Mouse (Mus musculus) hindbrain, embryonic 12.5 days (tissue): ENCODE measurements around the gene Ap2m1. TPM values are rescaled to one million over a fixed set of nuclear protein-coding genes. Genes with fewer than 3 reads are reported as not detected.
"Not testable (repeated sequence)": the region's sequence is repeated elsewhere in the genome, so short reads cannot be mapped to it uniquely, and the experiment has no call there.

Experiments
- ATAC-seq: fragments of 200-750 bp; cut with Nextera tagmentation; 2 replicates; pipeline ENCODE4 v1.8.0; 2017; ENCODE audit warnings: moderate TSS enrichment; ENCODE audit not compliant: low FRiP score
- H3K27ac ChIP-seq: fragments of 300-500 bp; sonication (generic); 2 replicates; pipeline ENCODE4 v1.5.1; 2016; ENCODE audit warnings: mild to moderate bottlenecking
- H3K27me3 ChIP-seq: fragments of 300-500 bp; sonication (generic); 2 replicates; pipeline ENCODE4 v1.6.1; 2016; ENCODE audit warnings: mild to moderate bottlenecking
- H3K36me3 ChIP-seq: fragments of 300-500 bp; sonication (generic); 2 replicates; pipeline ENCODE4 v1.6.1; 2016; ENCODE audit warnings: mild to moderate bottlenecking
- H3K4me1 ChIP-seq: fragments of 300-500 bp; sonication (generic); 2 replicates; pipeline ENCODE4 v1.6.1; 2016
- H3K4me2 ChIP-seq: fragments of 300-500 bp; sonication (generic); replicated peaks from 2 replicates; pipeline ENCODE4 v1.6.1; 2016; ENCODE audit warnings: mild to moderate bottlenecking
- H3K4me3 ChIP-seq: fragments of 300-500 bp; sonication (generic); 2 replicates; pipeline ENCODE4 v1.5.1; 2016; ENCODE audit warnings: mild to moderate bottlenecking
- H3K9ac ChIP-seq: fragments of 300-500 bp; sonication (generic); 2 replicates; pipeline ENCODE4 v1.6.1; 2016; ENCODE audit warnings: mild to moderate bottlenecking, moderate library complexity
- H3K9me3 ChIP-seq: fragments of 300-500 bp; sonication (generic); replicated peaks from 2 replicates; pipeline ENCODE4 v1.6.1; 2016; ENCODE audit warnings: mild to moderate bottlenecking
- WGBS: fragments of 180-500 bp; shearing (Covaris S2); methylation state at CpG from one replicate; pipeline ENCODE4 v1.1.7; 2016; 5-methylcytosine and 5-hydroxymethylcytosine counted together
- polyA plus RNA-seq: library from polyadenylated mRNA; unstranded; fragments of >200 nt; fragmentation: Nextera tagmentation; extraction: Ambion mirVana; gene quantifications from 2 replicates; pipeline ENCODE4 v1.2.1, GENCODE M21; 2016

The Ap2m1 gene
- polyA plus RNA-seq, result 901 and 915 TPM in 2 replicates

GRCm38 (mm10) chr16:20535296-20536080, at the start of gene Ap2m1:
TSS of gene Ap2m1 (plus strand) at chr16:20535478.
- peak; percentile 98 for ATAC-seq
- WGBS, result 1% methylated on average over 52 of the region's 52 CpGs
- H3K27me3 ChIP-seq, result no peaks in the 10 kb centered on the region
- H3K4me3 ChIP-seq, result peak within 1 kb of the TSS; percentile 75
- peak within 1 kb of the TSS; percentile 71 for H3K4me2 ChIP-seq
- peaks cover 58% of the 10 kb centered on the region for H3K36me3 ChIP-seq
- no peaks in the 10 kb centered on the region for H3K9me3 ChIP-seq
- peaks cover 28% of the 10 kb centered on the region for H3K4me1 ChIP-seq
- H3K27ac ChIP-seq, result peak within 1 kb of the TSS; percentile 83
- peak within 1 kb of the TSS; percentile 91 for H3K9ac ChIP-seq

GRCm38 (mm10) chr16:20486048-20486447, 49.2 kb upstream of the Ap2m1 start:
- Histone ChIP-seq H3K4me2 (no peak overlapping the region), H3K27ac (no peak overlapping the region)
- WGBS, result 65% methylated on average over 3 of the region's 3 CpGs

DNA sequence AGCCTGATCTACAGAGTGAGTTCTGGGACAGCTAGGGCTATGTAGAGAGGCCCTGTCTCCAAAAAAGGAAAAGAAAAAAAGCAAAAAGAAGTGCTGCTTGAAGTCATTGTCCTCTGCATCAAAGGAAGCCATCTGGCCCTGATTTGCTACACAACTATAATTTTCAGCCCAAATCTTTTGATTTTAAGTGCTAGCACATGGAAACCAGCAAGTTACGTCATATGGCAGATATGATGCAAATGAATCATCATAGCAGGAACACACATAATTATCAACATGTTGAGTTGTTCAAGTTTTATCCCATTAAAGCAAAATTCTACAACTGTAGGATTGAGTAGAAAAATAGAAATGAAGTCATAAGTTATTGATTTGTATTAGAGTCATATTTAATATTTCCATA, 47.1 kb upstream of the Ap2m1 start:
- H3K27ac ChIP-seq, result no peak overlapping the region
- H3K9me3 ChIP-seq, result no peaks in the 10 kb centered on the region
- H3K4me1 ChIP-seq, result no peaks in the 10 kb centered on the region
- no peak overlapping the region for H3K9ac ChIP-seq
- WGBS, result 80% methylated on average over 1 of the region's 1 CpGs
- H3K36me3 ChIP-seq, result no peaks in the 10 kb centered on the region
- no peak overlapping the region for H3K4me2 ChIP-seq
- ATAC-seq, result no peak
- H3K4me3 ChIP-seq, result no peak overlapping the region
- H3K27me3 ChIP-seq, result no peaks in the 10 kb centered on the region

More at GRCm38 (mm10) chr16:20486048-20486447, 49.2 kb upstream of the Ap2m1 start:
- H3K9ac ChIP-seq, result no peak overlapping the region
- H3K36me3 ChIP-seq, result no peaks in the 10 kb centered on the region
- H3K27me3 ChIP-seq, result no peaks in the 10 kb centered on the region
- ATAC-seq, result no peak
- no peaks in the 10 kb centered on the region for H3K9me3 ChIP-seq
- H3K4me3 ChIP-seq, result no peak overlapping the region
- no peaks in the 10 kb centered on the region for H3K4me1 ChIP-seq

DNA sequence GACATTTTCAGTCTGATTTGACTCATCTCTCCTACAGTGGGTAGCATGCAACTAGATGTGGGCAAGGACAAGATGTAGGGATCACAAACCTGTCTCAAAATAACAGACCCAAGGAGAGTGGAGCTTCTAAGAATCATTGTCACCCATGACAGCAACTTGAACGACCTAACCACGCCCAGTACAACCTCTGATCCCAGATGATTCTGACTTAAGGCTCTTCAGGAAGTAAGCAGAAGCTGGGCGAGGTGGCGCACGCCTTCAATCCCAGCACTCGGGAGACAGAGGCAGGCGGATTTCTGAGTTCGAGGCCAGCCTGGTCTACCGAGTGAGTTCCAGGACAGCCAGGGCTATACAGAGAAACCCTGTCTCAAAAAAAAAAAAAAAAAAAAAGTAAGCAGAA, 46.5 kb upstream of the Ap2m1 start:
- not testable (repeated sequence) for H3K4me3 ChIP-seq, H3K27ac ChIP-seq, H3K4me2 ChIP-seq, H3K4me1 ChIP-seq, H3K9ac ChIP-seq, H3K27me3 ChIP-seq, H3K36me3 ChIP-seq, ATAC-seq, H3K9me3 ChIP-seq
- 82% methylated on average over 9 of the region's 9 CpGs for WGBS

DNA sequence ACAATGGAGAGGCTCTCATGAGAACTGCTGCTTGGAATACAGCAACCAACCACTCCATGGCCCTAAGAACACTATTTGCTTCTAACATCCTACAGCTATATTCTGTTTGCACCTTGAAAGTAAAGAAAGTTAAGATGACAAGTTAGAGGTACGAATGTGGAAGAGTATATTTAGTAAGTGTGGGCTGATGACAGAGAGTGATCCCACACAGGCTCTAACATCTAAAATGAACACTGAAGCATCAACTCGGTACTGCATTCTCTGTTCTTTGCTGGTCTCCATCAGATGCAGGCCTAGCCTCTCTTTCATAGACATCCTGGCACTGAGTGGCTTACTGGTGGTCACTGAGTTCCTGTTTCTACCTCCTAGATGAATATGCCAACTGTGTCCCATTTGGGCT, 46.0 kb upstream of the Ap2m1 start:
- no peaks in the 10 kb centered on the region for H3K36me3 ChIP-seq
- no peak overlapping the region for H3K4me3 ChIP-seq
- H3K4me2 ChIP-seq, result no peak overlapping the region
- no peaks in the 10 kb centered on the region for H3K9me3 ChIP-seq
- ATAC-seq, result no peak
- H3K27me3 ChIP-seq, result no peaks in the 10 kb centered on the region
- WGBS, result 82% methylated on average over 2 of the region's 2 CpGs
- H3K9ac ChIP-seq, result no peak overlapping the region
- no peaks in the 10 kb centered on the region for H3K4me1 ChIP-seq
- H3K27ac ChIP-seq, result no peak overlapping the region

DNA sequence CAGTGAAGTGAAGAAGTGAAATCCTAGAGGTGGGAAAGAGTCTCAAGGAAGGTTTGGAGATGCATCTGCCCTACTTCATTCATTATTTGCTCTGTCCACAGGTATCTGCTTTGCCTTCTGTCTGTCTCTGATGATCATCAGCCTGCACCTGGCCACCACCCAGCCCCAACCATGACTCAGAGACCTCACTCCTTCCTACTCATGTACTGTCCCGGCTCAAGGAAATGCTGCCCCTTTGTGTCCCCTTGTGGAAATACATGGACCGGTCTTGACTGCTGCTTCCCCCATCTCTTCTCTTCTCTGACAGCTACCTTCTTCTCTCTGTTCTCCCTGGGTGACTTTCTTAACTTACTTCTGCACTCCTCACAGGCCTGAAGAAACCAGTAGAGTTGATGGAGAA, 44.7 kb upstream of the Ap2m1 start:
- Histone ChIP-seq H3K4me1 (no peaks in the 10 kb centered on the region), H3K27ac (no peak overlapping the region), H3K4me3 (no peak overlapping the region), H3K4me2 (no peak overlapping the region), H3K9me3 (no peaks in the 10 kb centered on the region), H3K36me3 (no peaks in the 10 kb centered on the region), H3K27me3 (no peaks in the 10 kb centered on the region), H3K9ac (no peak overlapping the region)
- no peak for ATAC-seq
- 37% methylated on average over 2 of the region's 2 CpGs for WGBS

- Histone ChIP-seq H3K9ac (no peak overlapping the region), H3K9me3 (no peaks in the 10 kb centered on the region), H3K4me3 (no peak overlapping the region), H3K27me3 (no peaks in the 10 kb centered on the region), H3K36me3 (no peaks in the 10 kb centered on the region), H3K4me2 (no peak overlapping the region), H3K27ac (no peak overlapping the region), H3K4me1 (no peaks in the 10 kb centered on the region)
- no peak for ATAC-seq
- 80% methylated on average over 2 of the region's 2 CpGs for WGBS
Observed at GRCm38 (mm10) chr16:20491301-20491700, 44.0 kb upstream of the Ap2m1 start.

DNA sequence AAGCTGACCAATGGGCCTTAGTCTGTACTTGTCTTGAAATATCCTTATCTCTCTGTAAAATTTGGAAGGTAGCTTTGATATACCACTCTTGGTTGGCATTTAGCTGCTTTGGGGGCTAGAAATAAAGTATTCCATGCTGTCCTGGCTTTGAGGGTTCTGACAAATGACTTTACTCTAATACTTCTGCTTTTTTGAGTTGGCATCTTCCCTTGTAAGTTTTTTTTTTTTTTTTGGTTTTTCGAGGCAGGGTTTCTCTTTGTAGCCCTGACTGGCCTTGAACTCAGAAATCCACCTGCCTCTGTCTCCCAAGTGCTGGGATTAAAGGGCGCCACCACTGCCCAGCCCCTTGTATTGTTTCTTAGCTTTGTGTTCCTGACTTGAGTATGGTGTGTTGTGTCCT, 41.8 kb upstream of the Ap2m1 start:
- H3K36me3 ChIP-seq, result no peaks in the 10 kb centered on the region
- H3K4me1 ChIP-seq, result peaks cover 6% of the 10 kb centered on the region
- ATAC-seq, result no peak
- peaks cover 11% of the 10 kb centered on the region for H3K27me3 ChIP-seq
- WGBS, result 65% methylated on average over 2 of the region's 2 CpGs
- H3K4me3 ChIP-seq, result no peak overlapping the region
- H3K9ac ChIP-seq, result no peak overlapping the region
- H3K4me2 ChIP-seq, result no peak overlapping the region
- H3K27ac ChIP-seq, result no peak overlapping the region
- H3K9me3 ChIP-seq, result no peaks in the 10 kb centered on the region

DNA sequence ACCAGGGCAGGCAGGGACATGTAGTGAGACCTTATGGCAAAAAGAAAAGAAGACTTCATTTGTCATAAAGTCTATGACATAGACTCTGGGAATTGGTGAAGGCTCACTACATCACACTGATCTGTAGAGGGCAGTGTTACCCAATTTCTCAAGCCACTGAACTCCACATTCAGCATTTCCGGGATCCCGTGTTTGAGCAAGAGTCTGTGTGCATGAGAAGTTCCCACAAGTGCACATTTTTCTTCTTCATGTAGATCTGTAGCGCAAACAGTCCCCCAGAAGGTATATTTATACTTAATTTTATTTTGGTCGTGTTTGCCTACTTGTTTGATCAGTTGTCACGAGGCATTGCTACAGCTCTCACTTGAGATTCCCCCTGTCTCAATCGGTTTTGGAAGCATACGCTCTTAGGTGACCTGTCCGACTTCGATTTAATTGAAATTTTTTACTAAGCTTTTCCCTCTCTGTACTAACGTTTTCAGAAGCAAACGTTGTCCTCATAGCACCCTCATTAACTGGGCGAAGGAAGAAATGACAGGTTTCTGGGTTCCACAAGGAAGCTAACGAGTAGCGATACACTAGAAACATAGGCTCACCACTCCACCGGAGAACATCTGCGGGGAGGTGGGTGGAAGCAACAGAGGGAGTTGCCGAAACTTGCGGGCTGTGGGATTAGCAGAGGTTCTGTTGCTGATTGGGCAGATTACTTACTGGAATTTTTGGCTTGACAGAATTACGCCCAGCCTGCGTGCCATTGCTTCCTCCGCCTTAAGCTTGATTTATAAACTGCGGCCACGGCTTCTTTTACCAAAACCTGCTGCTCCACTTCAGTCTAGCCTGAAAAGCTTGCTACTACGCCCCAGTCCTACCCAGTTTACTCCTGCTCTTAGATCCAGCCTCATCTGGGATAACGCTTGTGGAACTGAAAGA, 38.3 kb upstream of the Ap2m1 start:
- Histone ChIP-seq H3K4me3 (peak overlapping the region; percentile 14), H3K4me1 (peaks cover 13% of the 10 kb centered on the region), H3K27me3 (peaks cover 11% of the 10 kb centered on the region), H3K9me3 (no peaks in the 10 kb centered on the region), H3K36me3 (peaks cover 12% of the 10 kb centered on the region), H3K9ac (no peak overlapping the region), H3K27ac (no peak overlapping the region), H3K4me2 (peak overlapping the region; percentile 46)
- whole genome bisulfite sequencing, result 22% methylated on average over 25 of the region's 25 CpGs
- no peak; the same call in 1 of the 2 replicates for ATAC-seq

DNA sequence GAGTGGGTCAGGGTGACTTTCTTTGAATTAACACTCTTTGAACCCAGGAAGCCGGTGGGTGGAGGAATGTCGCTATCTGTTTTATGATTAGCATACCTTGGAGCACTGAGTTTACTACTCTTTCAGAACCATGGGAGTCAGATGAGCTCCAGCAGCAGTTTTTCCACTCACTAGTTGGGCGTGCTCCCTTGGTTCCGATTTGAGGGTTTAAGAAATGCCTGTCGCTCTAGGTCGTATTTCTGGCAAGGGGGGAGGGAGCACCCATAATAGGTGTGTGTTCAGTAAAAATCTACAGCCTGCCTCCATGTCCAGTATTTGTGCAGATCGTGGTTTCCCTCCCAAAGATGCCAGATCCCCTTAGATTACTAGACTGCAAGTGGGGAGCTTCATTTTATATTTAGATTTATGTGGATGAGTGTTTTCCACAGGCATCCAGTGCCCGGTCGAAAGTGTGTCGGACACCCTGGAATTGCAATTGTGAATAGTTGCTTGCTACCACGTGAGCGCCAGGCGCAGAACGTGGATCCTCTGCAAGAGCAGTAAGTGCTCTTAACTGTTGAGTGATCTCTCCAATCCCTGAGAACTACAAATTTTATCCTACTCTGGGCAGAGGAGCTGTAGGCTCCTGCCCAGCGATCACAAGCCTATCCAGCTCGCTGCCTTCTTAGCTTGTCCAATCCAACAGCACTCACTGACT, 37.1 kb upstream of the Ap2m1 start:
- Histone ChIP-seq H3K9ac (peak overlapping the region; percentile 82), H3K4me1 (peaks cover 13% of the 10 kb centered on the region), H3K9me3 (no peaks in the 10 kb centered on the region), H3K27me3 (peaks cover 11% of the 10 kb centered on the region), H3K36me3 (peaks cover 24% of the 10 kb centered on the region), H3K4me3 (peak overlapping the region; percentile 76), H3K27ac (peak overlapping the region; percentile 81; the same call in 1 of the 2 replicates), H3K4me2 (peak overlapping the region; percentile 85)
- ATAC-seq, result peak; percentile 1; the same call in 1 of the 2 replicates
- 9% methylated on average over 16 of the region's 16 CpGs for WGBS

GRCm38 (mm10) chr16:20498677-20499475, 36.4 kb upstream of the Ap2m1 start, which contains the start of gene Eif2b5:
TSS of gene Eif2b5 (plus strand) at chr16:20498817.
- under 1% methylated on average over 49 of the region's 49 CpGs for WGBS
- peak; percentile 96 for ATAC-seq
- H3K4me1 ChIP-seq, result peaks cover 13% of the 10 kb centered on the region

More at GRCm38 (mm10) chr16:20498677-20499475, 36.4 kb upstream of the Ap2m1 start, which contains the start of gene Eif2b5:
- Histone ChIP-seq H3K27ac (peak within 1 kb of the TSS; percentile 81), H3K36me3 (peaks cover 32% of the 10 kb centered on the region), H3K4me3 (peak within 1 kb of the TSS; percentile 76), H3K9ac (peak within 1 kb of the TSS; percentile 82), H3K9me3 (no peaks in the 10 kb centered on the region), H3K4me2 (peak within 1 kb of the TSS; percentile 85), H3K27me3 (peaks cover 11% of the 10 kb centered on the region)
